Mouse (Mus musculus) bone marrow macrophage, adult 2 months (primary cell): ENCODE data around the gene Tekt4.

Source experiments
- CTCF ChIP-seq: IDR thresholded peaks from 2 replicates; pipeline ENCODE4 v1.5.1; 2012; ENCODE audit warnings: low read depth, mild to moderate bottlenecking, low read length, moderate library complexity
- POLR2A ChIP-seq: IDR thresholded peaks from 2 replicates; pipeline ENCODE4 v1.6.1; 2012; ENCODE audit warnings: mild to moderate bottlenecking, low read depth, low read length, borderline replicate concordance

- no peak for TF ChIP-seq CTCF
- no peak for TF ChIP-seq POLR2A
Measured at GRCm38 (mm10) chr17:25425996-25426395, 28.4 kb upstream of the Tekt4 start.
